Mouse (Mus musculus): ENCODE data around the gene Asb14.

Gene Asb14

DNA sequence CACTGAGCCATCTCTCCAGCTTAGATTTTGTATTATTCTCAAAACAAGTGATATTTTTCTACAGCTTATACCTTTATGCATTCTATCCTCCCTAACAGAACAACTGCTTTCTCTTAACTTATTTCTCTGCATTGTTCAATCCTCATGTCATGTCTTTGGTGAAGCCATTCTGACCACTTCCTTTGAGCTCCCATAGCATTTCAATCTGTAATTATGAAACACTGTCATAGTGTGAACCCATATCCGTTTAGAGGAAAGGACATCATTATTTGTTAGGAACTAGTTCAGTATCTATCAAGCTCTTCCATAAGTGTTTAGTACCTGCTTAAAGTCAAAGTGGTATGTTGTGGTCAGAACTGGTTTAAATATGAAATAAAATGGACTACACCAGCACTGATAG, 66.2 kb downstream of the Asb14 start:
- no peak for DNase-seq (ENCODE audit: low read depth, low spot score)

Measured in forelimb bud, embryonic 11.5 days (tissue).